Mouse (Mus musculus): ENCODE measurements around the gene Hydin.

- TF ChIP-seq POLR2A (IDR thresholded peaks at IDR 0.05; ENCODE audit: insufficient read depth, low read depth, low read length) (peak; percentile 58; the same call in 1 of the 2 replicates), CTCF (IDR thresholded peaks at IDR 0.05; ENCODE audit: insufficient read depth, low read depth, low read length) (no peak)
Measured at GRCm38 (mm10) chr8:110217681-110218131, 49.1 kb upstream of the Hydin start.

Measured in olfactory bulb, adult 2 months (tissue).